8 mouse cellular contexts compared by ENCODE assay signal in the genomic region with DNA sequence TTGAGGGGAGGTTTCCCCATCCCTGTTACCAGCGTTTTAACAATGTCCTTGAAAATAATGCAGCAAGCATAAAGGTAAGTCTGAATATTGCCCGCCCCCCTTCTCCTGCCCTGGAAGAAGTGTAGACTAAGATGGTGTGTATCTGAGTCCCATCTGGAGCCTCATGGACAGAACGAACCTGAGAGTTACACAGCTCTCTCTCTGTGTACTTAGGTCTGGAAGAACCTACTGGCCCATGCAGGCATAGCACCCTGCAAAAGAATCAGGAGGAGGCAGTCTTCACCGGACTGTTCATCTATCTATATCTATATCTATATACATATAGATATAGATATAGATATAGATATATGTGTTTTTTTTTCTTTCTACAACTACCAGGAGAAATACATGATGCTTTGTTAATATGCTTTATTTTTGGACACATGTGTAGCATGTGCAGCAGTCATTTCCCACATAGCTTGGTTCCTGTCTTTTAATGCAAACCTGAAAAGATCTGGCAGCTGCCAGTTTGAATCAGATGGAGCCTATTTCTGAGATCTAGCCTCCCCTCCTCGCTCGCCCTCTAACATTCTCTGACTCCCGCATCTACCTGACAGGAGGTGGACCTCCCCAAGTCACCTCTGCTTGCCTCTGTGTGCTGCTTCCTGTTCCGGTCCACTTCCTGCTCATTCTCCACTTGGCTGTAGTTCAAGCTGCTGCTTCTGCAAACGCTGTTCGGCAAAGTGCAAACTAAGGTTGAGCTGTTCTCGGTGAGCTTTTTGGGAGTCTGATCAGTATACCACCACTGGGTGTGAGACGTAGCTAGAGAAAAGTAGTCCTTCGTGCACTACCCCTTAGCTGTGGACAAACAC. TPM values are rescaled to one million over a fixed set of nuclear protein-coding genes. Genes with fewer than 3 reads are reported as not detected.
A peak's percentile ranks its signal among the peaks of the same experiment; 100 is the strongest.
DNase-seq lines count a peak whose midpoint lies in the region; ATAC-seq and TF ChIP-seq lines count a peak whose summit lies in the region.

No protein-coding gene starts in this region.

- H3K9me3 ChIP-seq in heart, embryonic 15.5 days (replicated peaks) = no peaks in the 10 kb centered on the region
- H3K9me3 ChIP-seq in midbrain, embryonic 13.5 days = no peaks in the 10 kb centered on the region

- peak overlapping the region; percentile 98 for H3K4me2 ChIP-seq in heart, embryonic 15.5 days
- peak overlapping the region; percentile 94 for H3K4me2 ChIP-seq in midbrain, embryonic 13.5 days (replicated peaks)

- POLR2A ChIA-PET in Patski (lab: Charles Lee) = interaction anchor here (0.7 kb wide), 1 partner anchor 16 kb away, joined by 10 read pairs; no protein-coding TSS in a partner anchor

- H3K4me1 ChIP-seq in heart, embryonic 15.5 days (replicated peaks) = peaks cover 26% of the 10 kb centered on the region
- H3K4me1 ChIP-seq in midbrain, embryonic 13.5 days (replicated peaks) = peaks cover 11% of the 10 kb centered on the region

- peaks cover 16% of the 10 kb centered on the region for H3K27me3 ChIP-seq in Patski
- H3K27me3 ChIP-seq in heart, embryonic 15.5 days = no peaks in the 10 kb centered on the region
- peaks cover 8% of the 10 kb centered on the region; the same call in 1 of the 2 replicates for H3K27me3 ChIP-seq in midbrain, embryonic 13.5 days

- 63% methylated on average over 13 of the region's 13 CpGs for WGBS in heart, embryonic 15.5 days
- 86% methylated on average over 13 of the region's 13 CpGs for WGBS in midbrain, embryonic 13.5 days

- no peak for TF ChIP-seq CTCF in Patski (IDR thresholded peaks at IDR 0.05)

- in situ Hi-C loops in Patski (cut with MboI; ENCODE audit: low pct_unique_long_range_greater_than_20kb) = no loop called here

- no peak overlapping the region for H3K9ac ChIP-seq in heart, embryonic 15.5 days
- no peak overlapping the region; the same call in 1 of the 2 replicates for H3K9ac ChIP-seq in midbrain, embryonic 13.5 days (replicated peaks)

- no peak overlapping the region for H3K27ac ChIP-seq in heart, embryonic 15.5 days
- no peak overlapping the region for H3K27ac ChIP-seq in midbrain, embryonic 13.5 days

- peaks cover 9% of the 10 kb centered on the region; the same call in 1 of the 2 replicates for H3K36me3 ChIP-seq in heart, embryonic 15.5 days
- peaks cover 18% of the 10 kb centered on the region for H3K36me3 ChIP-seq in midbrain, embryonic 13.5 days

- ATAC-seq in Patski = peak; percentile 58
- no peak for ATAC-seq in heart, embryonic 15.5 days (replicated peaks; ENCODE audit: insufficient number of reproducible peaks, insufficient read depth, low FRiP score, low read depth)
- no peak for ATAC-seq in midbrain, embryonic 13.5 days
- no peak for ATAC-seq in erythroblast, adult 5-6 weeks (replicated peaks; ENCODE audit: low FRiP score, poor library complexity, severe bottlenecking)

- peak; percentile 18 for DNase-seq in adrenal gland, postnatal 14 days
- no peak for DNase-seq in adrenal gland, postnatal 4 days (ENCODE audit: low spot score in 2 of 2)
- DNase-seq in Patski (ENCODE audit: low read depth, low spot score) = no peak
- DNase-seq in kidney, postnatal 36 days = peak; percentile 61 to 63
- no peak for DNase-seq in layer of hippocampus, adult 9-11 months

- CTCF ChIA-PET in Patski (lab: Charles Lee) = no interaction called here

- peak overlapping the region; percentile 69; the same call in 1 of the 2 replicates for H3K4me3 ChIP-seq in heart, embryonic 15.5 days
- H3K4me3 ChIP-seq in midbrain, embryonic 13.5 days (replicated peaks) = peak overlapping the region; percentile 81

RNA-seq across cellular contexts. Expression of a gene that starts 1.5 kb away (rescaled TPM):
- total RNA-seq in adrenal gland, postnatal 14 days (2021) = 11.3 and 12.1 TPM in 2 replicates
- total RNA-seq in adrenal gland, postnatal 4 days (2021) = 10 to 100 TPM; 11.2 to 12.8 TPM
- 8.9 TPM for polyA plus RNA-seq in Patski (2021)
- polyA plus RNA-seq in heart, embryonic 15.5 days (2015; fragmentation: Nextera tagmentation; extraction: Ambion mirVana) = 17.4 and 25.3 TPM in 2 replicates
- 43.0 and 47.6 TPM in 2 replicates for polyA plus RNA-seq in midbrain, embryonic 13.5 days (2015; fragmentation: Nextera tagmentation; extraction: Ambion mirVana)
- total RNA-seq in erythroblast, adult 5-6 weeks (2015; ENCODE audit: low replicate concordance) = 1.3 and 2.3 TPM in 2 replicates
- total RNA-seq in erythroblast, adult 5-6 weeks (2017; ENCODE audit: low replicate concordance) = 0.56 and 2.6 TPM in 2 replicates

RNA-seq across cellular contexts. Expression of a gene that starts 36.2 kb away (rescaled TPM):
- total RNA-seq in adrenal gland, postnatal 14 days (2021) = 41.7 and 45.3 TPM in 2 replicates
- total RNA-seq in adrenal gland, postnatal 4 days (2021) = 10 to 100 TPM; 52.2 to 54.5 TPM
- 66.6 TPM for polyA plus RNA-seq in Patski (2021)
- polyA plus RNA-seq in heart, embryonic 15.5 days (2015; fragmentation: Nextera tagmentation; extraction: Ambion mirVana) = 212 and 233 TPM in 2 replicates
- 66.0 and 72.5 TPM in 2 replicates for polyA plus RNA-seq in midbrain, embryonic 13.5 days (2015; fragmentation: Nextera tagmentation; extraction: Ambion mirVana)
- 2.1 and 2.3 TPM in 2 replicates for total RNA-seq in erythroblast, adult 5-6 weeks (2015; ENCODE audit: low replicate concordance)
- 6.6 and 8.8 TPM in 2 replicates for total RNA-seq in erythroblast, adult 5-6 weeks (2017; ENCODE audit: low replicate concordance)

Comparison
In these comparisons a context has a peak if more than half of its experiments do, and no peak if none do; other contexts are left out.
1. DNase-seq: peak in adrenal gland, postnatal 14 days (single experiment) and kidney, postnatal 36 days (2 of 2); none in adrenal gland, postnatal 4 days (0 of 2), Patski (single experiment) and layer of hippocampus, adult 9-11 months (single experiment).